Mouse (Mus musculus): Measurements from ENCODE around the gene Lurap1.
A peak's percentile ranks its signal among the peaks of the same experiment; 100 is the strongest.

Lurap1 gene

DNA sequence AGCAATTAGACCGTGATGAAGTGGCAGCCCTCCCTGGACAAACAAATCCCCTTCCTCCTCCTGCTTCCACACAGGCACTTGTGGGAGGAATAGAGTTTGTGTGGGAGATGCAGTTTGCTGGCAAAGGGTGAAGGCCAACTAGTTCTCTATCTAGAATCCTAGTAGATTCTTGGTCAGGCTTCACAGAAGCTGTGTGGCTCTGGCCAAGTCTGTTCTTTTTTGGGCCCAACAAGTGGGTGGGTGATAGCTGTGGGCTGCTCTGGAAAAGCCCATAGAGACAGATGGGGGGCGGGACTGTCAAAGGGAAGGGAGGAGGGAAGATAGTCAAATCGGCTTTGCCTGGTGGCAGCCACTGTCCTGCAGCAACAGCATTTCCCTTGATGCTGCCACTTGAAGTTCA is 9.6 kb upstream of the Lurap1 start:
- DNase-seq (ENCODE audit: low spot score) = no peak

GRCm38 (mm10) chr4:116159912-116160311 is 8.8 kb upstream of the Lurap1 start:
- no peak for DNase-seq (ENCODE audit: low spot score)

- peak; percentile 54 for DNase-seq (ENCODE audit: low spot score)
Observed at GRCm38 (mm10) chr4:116157882-116158281, 6.7 kb upstream of the Lurap1 start.

GRCm38 (mm10) chr4:116152702-116153101 is 1.6 kb upstream of the Lurap1 start:
- no peak for DNase-seq (ENCODE audit: low spot score)

DNA sequence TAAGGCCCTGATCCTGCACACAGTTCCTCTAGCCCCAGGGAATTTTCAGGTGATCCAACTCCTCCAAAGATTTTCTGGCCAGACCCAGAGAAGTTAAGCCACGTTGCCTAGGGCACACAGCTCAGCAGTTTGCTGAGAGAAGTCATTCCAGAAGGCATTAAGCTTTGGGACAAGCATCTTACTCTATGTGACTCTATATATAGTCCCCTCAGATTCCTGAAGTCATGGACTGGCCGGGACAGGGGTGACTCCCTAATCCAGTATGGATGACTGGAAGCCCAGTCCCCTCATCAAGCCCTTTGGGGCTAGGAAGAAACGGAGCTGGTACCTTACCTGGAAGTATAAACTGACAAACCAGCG is 296 bp downstream of the Lurap1 start:
- DNase-seq (ENCODE audit: low spot score) = no peak

DNA sequence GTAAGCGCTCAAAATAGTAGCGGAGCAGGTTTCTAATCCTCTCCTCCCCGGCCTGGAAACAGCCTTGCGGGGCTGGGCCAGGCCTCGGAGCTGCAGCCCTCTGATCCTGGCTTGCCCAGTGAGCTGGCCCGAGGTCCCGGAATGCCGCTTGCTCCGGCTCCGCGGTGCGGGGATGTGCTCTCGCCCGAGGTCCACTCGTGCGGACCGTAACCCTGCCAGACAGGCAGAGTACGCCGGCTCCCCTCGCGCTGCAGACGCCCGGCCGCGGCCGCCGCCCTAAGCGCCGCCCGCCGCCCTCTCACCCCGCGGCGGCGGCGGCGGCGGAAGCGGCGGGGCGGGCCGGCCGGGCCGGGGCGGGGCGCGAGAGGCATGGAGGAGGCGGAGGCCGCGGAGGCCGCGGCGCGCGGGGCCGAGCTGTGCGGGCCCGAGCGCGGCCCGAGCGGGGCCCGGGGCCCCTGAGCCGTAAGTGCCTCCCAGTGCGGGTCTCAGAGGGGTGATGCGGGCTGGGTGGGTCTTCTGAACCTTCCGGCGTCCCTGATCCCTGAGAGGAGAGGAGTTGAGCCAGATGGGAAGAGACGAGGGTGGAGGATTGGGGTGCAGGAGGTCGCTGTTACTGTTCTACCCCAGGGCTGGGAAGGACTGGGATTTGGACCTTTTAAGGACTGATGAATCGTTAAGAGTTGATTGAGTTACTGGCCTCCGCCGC is 829 bp downstream of the Lurap1 start:
- DNase-seq (ENCODE audit: low spot score) = peak; percentile 73

GRCm38 (mm10) chr4:116149812-116150155 is 1.4 kb downstream of the Lurap1 start:
- no peak for DNase-seq (ENCODE audit: low spot score)

DNA sequence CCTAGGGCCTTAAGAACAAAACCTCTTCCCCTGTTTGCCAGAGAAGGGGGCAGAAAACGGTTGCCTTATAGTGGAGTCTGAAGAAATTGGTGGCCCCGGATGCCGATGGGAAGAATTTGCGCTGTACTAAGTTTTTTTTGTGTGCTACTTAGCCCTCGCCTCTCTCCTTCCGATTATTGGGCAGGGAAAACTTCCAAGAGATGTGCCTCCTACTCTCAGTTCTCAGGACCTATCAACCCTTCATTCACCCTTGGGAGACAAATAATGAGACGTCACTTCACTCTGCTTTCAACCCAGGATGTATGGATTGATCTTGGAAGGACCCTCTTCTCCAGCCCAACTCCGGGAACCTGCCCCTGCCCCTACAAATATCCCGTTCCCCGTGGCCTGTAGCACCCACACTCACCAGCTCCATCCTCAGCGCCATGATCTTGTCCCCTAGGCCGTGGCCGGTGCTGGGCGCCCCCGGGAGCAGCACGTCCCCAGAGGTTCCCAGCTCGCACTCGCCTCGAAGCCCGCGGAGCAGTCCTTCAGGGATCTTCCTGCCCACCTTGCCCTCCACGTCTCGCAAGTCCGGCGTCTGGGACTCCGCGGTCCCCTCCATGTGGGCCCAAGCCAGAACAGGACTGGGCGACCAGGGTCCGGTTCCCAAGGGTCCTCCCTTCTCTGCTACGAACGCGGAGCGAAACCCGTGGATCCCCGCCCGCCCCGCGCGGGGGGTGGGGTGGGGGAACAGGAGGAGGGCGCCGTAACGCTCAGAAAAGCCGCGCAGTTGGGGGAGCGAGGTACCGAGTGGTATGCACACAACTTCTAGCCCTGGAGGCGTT is 7.0 kb downstream of the Lurap1 start:
- DNase-seq (ENCODE audit: low spot score) = peak; percentile 68

DNA sequence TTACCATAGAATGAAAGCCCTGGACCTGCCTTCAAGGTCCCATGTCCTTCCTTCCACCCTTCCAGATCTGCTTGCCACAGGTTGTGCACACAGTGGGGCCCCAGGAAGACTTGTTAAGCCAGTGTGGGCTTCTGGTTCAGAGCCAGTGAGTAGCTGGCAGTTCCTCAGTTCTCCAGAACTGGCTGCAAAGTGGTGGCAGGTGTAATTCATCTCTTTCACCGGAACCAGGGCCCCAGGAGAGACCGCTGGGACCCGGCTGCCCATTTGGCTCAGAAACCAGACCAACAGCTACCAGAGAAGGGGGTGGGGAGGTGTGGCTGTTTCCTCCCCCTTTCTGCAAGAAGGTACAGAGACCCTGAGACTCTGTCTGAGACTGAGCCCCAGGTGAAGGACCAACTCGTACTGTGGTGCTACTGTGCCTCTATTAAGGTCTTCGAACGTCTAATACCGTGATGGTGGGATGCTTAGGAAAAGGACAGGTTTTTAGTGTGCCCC is 7.8 kb downstream of the Lurap1 start:
- DNase-seq (ENCODE audit: low spot score) = no peak

GRCm38 (mm10) chr4:116142269-116142668 is 8.9 kb downstream of the Lurap1 start:
- no peak for DNase-seq (ENCODE audit: low spot score)

- DNase-seq (ENCODE audit: low spot score) = no peak
Observed at GRCm38 (mm10) chr4:116141736-116142135, 9.4 kb downstream of the Lurap1 start.

DNA sequence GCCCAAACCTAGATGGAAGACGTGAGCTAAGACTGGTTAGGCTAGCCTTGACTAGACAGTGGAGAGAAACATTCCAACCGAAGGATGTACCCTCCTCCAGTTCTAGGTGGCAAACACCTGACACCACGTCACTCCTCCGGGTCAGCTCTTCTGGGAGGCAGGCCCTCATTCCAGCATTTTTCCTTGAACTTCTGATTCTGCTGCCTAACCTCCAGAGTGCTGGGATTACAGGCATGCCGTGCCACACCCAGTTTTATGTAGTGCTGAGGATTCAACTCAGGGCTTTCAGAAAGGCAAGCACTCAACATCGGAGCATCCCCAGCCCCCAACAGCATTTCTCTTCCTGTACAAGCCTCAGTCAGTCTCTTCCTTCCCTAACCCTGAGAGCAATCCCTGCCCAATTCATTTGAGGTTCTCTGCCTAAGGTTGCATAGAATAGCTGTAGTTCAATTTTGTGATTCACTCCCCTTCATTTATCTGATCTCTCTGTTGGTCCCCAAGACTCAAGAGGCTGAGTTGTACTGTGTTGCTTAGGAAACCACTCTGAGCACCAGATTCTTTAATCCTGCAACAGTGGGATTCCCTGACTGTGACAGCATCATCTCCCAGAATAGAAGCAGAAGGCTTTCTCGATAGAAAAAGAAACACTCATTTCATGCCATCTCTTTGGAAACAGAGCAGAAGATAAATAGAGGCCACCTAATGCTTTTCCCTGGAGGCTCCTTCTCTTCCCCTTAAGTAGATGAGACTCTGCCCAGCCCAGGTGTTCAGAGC is 10.2 kb downstream of the Lurap1 start:
- no peak for DNase-seq (ENCODE audit: low spot score)

DNA sequence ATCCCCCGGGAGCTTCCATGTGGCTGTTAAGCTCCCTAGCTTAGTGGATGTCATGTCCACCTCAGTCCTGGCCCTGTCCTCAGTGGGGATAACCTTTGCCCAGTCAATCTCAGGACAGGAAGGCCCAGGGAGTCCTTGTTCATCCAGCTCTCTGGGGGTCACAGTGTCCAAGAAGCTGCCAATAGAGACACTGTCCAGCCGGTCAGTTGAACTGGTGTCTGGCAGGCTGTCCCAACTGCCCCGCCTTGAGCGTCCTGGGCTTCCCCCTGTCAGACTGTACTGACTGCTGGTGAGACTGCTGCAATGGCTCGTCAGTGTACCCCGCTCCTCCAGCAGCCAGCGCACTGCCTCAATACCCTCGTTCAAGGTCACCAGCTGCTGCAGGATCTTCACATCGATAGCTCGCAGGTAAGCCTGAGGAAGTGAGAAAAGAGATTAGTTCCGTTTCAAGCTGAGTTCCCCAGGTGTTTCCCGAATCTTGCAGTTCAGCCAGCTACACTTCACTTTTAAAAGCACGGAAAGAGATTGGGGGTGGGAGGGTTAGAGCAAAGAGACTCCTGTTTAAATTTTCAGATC is 13.6 kb downstream of the Lurap1 start:
- DNase-seq (ENCODE audit: low spot score) = no peak

DNA sequence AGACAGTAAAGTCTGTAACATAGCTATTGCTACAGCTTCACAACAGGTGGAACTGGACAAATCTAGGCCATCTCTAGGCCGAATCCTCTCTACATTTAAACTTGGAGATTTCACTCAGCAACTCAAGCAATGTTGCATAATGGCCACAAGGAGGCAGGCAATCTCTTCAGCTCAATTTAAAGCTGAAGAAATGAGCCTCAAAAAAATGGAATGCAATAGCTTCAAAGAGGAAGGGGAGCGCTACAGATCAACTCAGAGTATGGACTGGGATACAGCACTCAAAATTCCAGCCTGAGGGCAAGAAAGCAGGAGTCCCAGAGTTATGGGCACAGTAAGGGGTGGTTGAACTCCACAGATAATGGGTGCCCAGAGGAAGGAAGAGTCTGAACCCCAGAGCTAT is 16.1 kb downstream of the Lurap1 start:
- no peak for DNase-seq (ENCODE audit: low spot score)

DNA sequence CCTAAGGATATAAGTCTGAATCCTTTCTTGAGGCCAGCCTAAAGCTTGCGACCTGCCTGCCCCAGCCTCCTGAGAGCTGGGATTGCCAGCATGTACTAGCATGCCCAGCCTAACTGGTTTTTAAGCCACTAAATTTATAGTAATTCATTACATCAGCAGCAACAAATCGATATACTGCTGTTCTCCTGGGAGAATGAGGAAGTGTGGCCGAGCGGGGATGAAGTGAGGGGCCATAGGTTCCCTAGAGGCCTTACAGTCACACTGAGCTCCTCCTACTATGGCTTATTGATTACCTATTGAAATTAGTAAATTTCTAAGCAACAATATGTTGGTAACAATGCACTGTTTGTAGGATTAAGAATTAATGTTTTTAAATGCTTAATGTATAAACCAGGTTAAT is 18.0 kb downstream of the Lurap1 start:
- no peak for DNase-seq (ENCODE audit: low spot score)

GRCm38 (mm10) chr4:116127956-116128355 is 23.2 kb downstream of the Lurap1 start:
- DNase-seq (ENCODE audit: low spot score) = no peak

GRCm38 (mm10) chr4:116125803-116126386 is 25.2 kb downstream of the Lurap1 start:
- DNase-seq (ENCODE audit: low spot score) = no peak

DNA sequence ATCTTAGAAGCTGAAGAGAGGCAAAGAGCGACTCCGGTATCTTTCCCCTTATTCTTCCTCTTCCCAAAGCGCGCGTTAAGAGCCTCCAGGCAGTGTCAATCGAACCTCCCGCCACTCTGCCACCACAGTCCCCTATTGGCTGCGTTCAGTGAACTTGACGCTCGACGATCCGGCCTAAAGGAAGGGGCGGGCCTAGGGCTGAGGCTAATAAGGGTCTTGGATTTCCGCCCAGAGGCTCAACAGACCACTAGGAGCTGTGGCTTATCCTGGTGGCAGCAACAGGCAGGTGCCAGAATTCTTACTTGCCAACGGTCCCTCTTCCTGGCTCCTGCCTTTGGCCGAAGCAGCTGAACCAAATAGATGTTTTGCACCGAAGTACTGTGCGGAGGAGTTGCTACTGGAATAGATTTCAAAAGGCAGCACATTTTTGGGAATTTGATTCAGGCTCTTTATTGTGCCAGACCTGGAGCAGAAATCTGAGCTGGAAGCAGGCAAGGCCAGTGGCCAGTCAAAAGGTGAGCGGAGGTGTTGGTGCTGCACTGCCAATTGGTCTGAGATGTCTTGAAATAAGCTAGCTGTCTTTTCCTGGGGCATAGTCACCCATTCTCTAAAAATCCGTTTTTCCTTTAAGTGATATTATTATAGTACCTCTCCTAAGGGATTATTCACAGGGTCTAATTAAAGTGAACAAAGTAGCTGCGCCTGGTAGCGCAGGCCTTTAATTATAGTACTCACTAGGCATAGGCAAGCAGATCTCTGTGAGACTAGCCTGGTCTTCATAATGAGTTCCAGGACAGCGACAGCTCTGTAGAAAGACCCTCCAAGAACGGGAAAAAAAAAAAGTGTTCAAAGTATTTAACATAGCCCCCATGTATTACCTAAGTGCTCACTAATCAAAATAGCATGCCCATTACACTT is 27.3 kb downstream of the Lurap1 start, which contains the start of the genes Rad54l and Pomgnt1:
Gene Rad54l, minus strand, starts transcription at position 89 of the 918 bp plus-strand sequence.
Gene Pomgnt1, plus strand, starts transcription at position 239 of the 918 bp plus-strand sequence.
- DNase-seq (ENCODE audit: low spot score) = peak; percentile 80

DNA sequence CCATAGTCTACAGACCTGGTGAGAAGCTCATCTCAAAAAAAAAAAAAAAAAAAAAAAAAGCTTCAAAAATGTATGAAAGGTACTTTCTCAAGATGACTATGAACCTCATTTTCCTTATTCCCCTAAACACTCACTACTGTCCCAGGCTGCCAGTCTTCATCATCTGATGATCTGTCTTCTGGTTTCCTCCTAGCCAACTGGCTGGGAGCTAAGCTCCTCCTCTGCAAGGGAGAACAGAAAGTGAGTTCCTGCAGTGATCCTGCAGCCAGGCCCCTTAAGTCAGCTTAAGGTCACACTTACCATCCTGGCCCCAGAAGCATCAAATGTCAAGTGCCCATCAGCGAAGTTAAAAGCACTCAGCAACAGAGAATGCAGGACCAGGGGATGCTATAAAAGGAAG is 28.4 kb downstream of the Lurap1 start:
- no peak for DNase-seq (ENCODE audit: low spot score)

- no peak for DNase-seq (ENCODE audit: low spot score)
Observed at GRCm38 (mm10) chr4:116111486-116111885, 39.7 kb downstream of the Lurap1 start.

- DNase-seq (ENCODE audit: low spot score) = no peak
Observed at GRCm38 (mm10) chr4:116110695-116111094, 40.4 kb downstream of the Lurap1 start.

Measured in urinary bladder, postnatal 14 days (tissue).